In the genomic region with DNA sequence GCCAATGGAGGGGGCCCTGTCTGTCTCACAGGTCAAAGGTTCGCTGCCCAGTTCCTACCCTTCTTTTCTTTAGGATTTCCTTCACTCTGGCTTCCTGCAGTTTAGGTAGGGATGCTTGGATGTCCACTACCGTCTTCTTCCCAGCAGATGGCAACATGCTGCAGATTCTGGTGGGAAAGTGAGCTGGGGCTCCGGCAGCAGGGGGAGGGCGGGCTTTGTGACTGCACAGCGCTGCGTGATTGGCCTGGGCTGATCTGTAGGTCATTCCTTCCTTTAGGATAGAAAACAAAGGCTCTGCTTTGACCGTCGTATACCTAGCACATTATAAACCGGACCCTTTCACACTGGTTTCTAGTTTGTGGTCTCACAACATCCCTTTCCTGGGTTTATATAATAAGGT, we compare ENCODE assay signal across 7 mouse cellular contexts. TPM values are rescaled to one million over a fixed set of nuclear protein-coding genes. Genes with fewer than 3 reads are reported as not detected.
DNase-seq lines count a peak whose midpoint lies in the region; ATAC-seq lines count a peak whose summit lies in the region.

No protein-coding gene starts in this region.

- no peaks in the 10 kb centered on the region for H3K9me3 ChIP-seq in intestine, embryonic 14.5 days (ENCODE audit: control insufficient read depth, low read length)
- no peaks in the 10 kb centered on the region for H3K9me3 ChIP-seq in stomach, embryonic 15.5 days

- no peak overlapping the region; the same call in 1 of the 2 replicates for H3K4me2 ChIP-seq in intestine, embryonic 14.5 days (ENCODE audit: low read length)
- peak overlapping the region; percentile 17; the same call in 1 of the 2 replicates for H3K4me2 ChIP-seq in stomach, embryonic 15.5 days

- H3K4me1 ChIP-seq in intestine, embryonic 14.5 days (replicated peaks; ENCODE audit: control insufficient read depth, insufficient read depth, low read length), result no peaks in the 10 kb centered on the region
- no peaks in the 10 kb centered on the region for H3K4me1 ChIP-seq in stomach, embryonic 15.5 days

- WGBS in intestine, embryonic 14.5 days, result 6% methylated on average over 9 of the region's 9 CpGs
- WGBS in stomach, embryonic 15.5 days, result 8% methylated on average over 9 of the region's 9 CpGs

- H3K36me3 ChIP-seq in intestine, embryonic 14.5 days (ENCODE audit: control insufficient read depth, insufficient read depth, low read length), result no peaks in the 10 kb centered on the region
- no peaks in the 10 kb centered on the region for H3K36me3 ChIP-seq in stomach, embryonic 15.5 days

- no peaks in the 10 kb centered on the region for H3K27me3 ChIP-seq in intestine, embryonic 14.5 days (replicated peaks; ENCODE audit: control insufficient read depth, insufficient read depth, low read length)
- H3K27me3 ChIP-seq in stomach, embryonic 15.5 days (replicated peaks), result no peaks in the 10 kb centered on the region; the same call in 1 of the 2 replicates

- no peak overlapping the region for H3K27ac ChIP-seq in intestine, embryonic 14.5 days (ENCODE audit: low read depth)
- H3K27ac ChIP-seq in stomach, embryonic 15.5 days, result no peak overlapping the region

- H3K4me3 ChIP-seq in intestine, embryonic 14.5 days (ENCODE audit: low read depth, low read length), result no peak overlapping the region
- H3K4me3 ChIP-seq in stomach, embryonic 15.5 days (replicated peaks), result no peak overlapping the region

- H3K9ac ChIP-seq in intestine, embryonic 14.5 days (ENCODE audit: low read length), result no peak overlapping the region
- no peak overlapping the region for H3K9ac ChIP-seq in stomach, embryonic 15.5 days

- intact Hi-C loops in left cerebral cortex, postnatal 10 days (cut with DNase I), result loop anchor here (1.0 kb wide), 1 partner anchor 30 kb away; the partner anchor contains the start of gene Ccdc177

- DNase-seq in WW6 (ENCODE audit: low read depth, low spot score), result peak; percentile 54
- peak; percentile 73 for DNase-seq in cerebellum, adult 9-11 months
- peak; percentile 49 to 75 for DNase-seq in frontal cortex, adult 2 months (ENCODE audit: extremely low spot score in 1 of 2, low spot score in 1 of 2)
- peak; percentile 77 for DNase-seq in intestine, embryonic 14.5 days (ENCODE audit: low spot score)
- peak; percentile 84 to 85 for DNase-seq in left cerebral cortex, postnatal 10 days (ENCODE audit: extremely low spot score in 1 of 2, low spot score in 2 of 2)

- ATAC-seq in intestine, embryonic 14.5 days (replicated peaks; ENCODE audit: low FRiP score, low TSS enrichment, low read depth), result peak; percentile 36; the same call in 1 of the 2 replicates
- peak; percentile 72 for ATAC-seq in megakaryocyte-erythroid progenitor cell, adult 5-6 weeks (replicated peaks; ENCODE audit: low FRiP score, low TSS enrichment, poor library complexity, severe bottlenecking)
- ATAC-seq in stomach, embryonic 15.5 days (ENCODE audit: insufficient read depth, low FRiP score, low read depth), result peak; percentile 66

RNA-seq across cellular contexts. Expression of gene Ccdc177, which starts 29.9 kb away (rescaled TPM):
- polyA plus RNA-seq in frontal cortex, adult 2 months (2012; rRNA removed), result 5.3 and 6.3 TPM in 2 replicates
- 0.11 and 0.12 TPM in 2 replicates for polyA plus RNA-seq in intestine, embryonic 14.5 days (2014; fragmentation: Nextera tagmentation; extraction: Ambion mirVana)
- total RNA-seq in left cerebral cortex, postnatal 10 days (2021), result 10 to 100 TPM; 18.6 to 18.8 TPM
- not detected in 2 replicates for total RNA-seq in megakaryocyte-erythroid progenitor cell, adult 5-6 weeks (2014; fragmentation: Nextera tagmentation)
- not detected in 2 replicates for total RNA-seq in megakaryocyte-erythroid progenitor cell, adult 5-6 weeks (2017)
- 0.17 and 0.18 TPM in 2 replicates for polyA plus RNA-seq in stomach, embryonic 15.5 days (2015; fragmentation: Nextera tagmentation; extraction: Ambion mirVana)

RNA-seq across cellular contexts. Expression of gene Plekhd1, which starts 38.2 kb away (rescaled TPM):
- 5.3 and 6.7 TPM in 2 replicates for polyA plus RNA-seq in frontal cortex, adult 2 months (2012; rRNA removed)
- 11.8 and 12.1 TPM in 2 replicates for polyA plus RNA-seq in intestine, embryonic 14.5 days (2014; fragmentation: Nextera tagmentation; extraction: Ambion mirVana)
- 1 to 10 TPM; 1.9 to 2.1 TPM for total RNA-seq in left cerebral cortex, postnatal 10 days (2021)
- 0.45 TPM in 1 of 2 replicates, not detected in the other for total RNA-seq in megakaryocyte-erythroid progenitor cell, adult 5-6 weeks (2014; fragmentation: Nextera tagmentation)
- not detected in 2 replicates for total RNA-seq in megakaryocyte-erythroid progenitor cell, adult 5-6 weeks (2017)
- polyA plus RNA-seq in stomach, embryonic 15.5 days (2015; fragmentation: Nextera tagmentation; extraction: Ambion mirVana), result 5.6 and 6.9 TPM in 2 replicates

RNA-seq across cellular contexts. Expression of gene Susd6, which starts 59.7 kb away (rescaled TPM):
- 20.7 and 22.9 TPM in 2 replicates for polyA plus RNA-seq in frontal cortex, adult 2 months (2012; rRNA removed)
- 20.8 and 21.4 TPM in 2 replicates for polyA plus RNA-seq in intestine, embryonic 14.5 days (2014; fragmentation: Nextera tagmentation; extraction: Ambion mirVana)
- total RNA-seq in left cerebral cortex, postnatal 10 days (2021), result 10 to 100 TPM; 23.8 to 24.0 TPM
- 26.0 and 27.0 TPM in 2 replicates for total RNA-seq in megakaryocyte-erythroid progenitor cell, adult 5-6 weeks (2014; fragmentation: Nextera tagmentation)
- total RNA-seq in megakaryocyte-erythroid progenitor cell, adult 5-6 weeks (2017), result 17.3 and 26.4 TPM in 2 replicates
- polyA plus RNA-seq in stomach, embryonic 15.5 days (2015; fragmentation: Nextera tagmentation; extraction: Ambion mirVana), result 17.5 and 19.2 TPM in 2 replicates
